Mouse (Mus musculus) right cerebral cortex, adult 18-20 months (tissue): Measurements from ENCODE around the gene Izumo4.

ENCODE experiments used
- DNase-seq: peaks from one replicate; pipeline ENCODE4 v3.0.0; 2022; ENCODE audit warnings: mixed read lengths

The Izumo4 gene

GRCm38 (mm10) chr10:80701721-80702535, at the start of gene Izumo4, which contains the start of gene Mob3a:
Gene Izumo4, plus strand, starts transcription at chr10:80702184.
Gene Mob3a, minus strand, starts transcription at chr10:80701977.
- peak; percentile 99 for DNase-seq

GRCm38 (mm10) chr10:80653156-80653720, 48.7 kb upstream of the Izumo4 start:
- no peak for DNase-seq

GRCm38 (mm10) chr10:80654866-80655265, 47.1 kb upstream of the Izumo4 start:
- no peak for DNase-seq

- DNase-seq = no peak
These were observed 46.4 kb upstream of the Izumo4 start for GRCm38 (mm10) chr10:80655406-80656129.

DNA sequence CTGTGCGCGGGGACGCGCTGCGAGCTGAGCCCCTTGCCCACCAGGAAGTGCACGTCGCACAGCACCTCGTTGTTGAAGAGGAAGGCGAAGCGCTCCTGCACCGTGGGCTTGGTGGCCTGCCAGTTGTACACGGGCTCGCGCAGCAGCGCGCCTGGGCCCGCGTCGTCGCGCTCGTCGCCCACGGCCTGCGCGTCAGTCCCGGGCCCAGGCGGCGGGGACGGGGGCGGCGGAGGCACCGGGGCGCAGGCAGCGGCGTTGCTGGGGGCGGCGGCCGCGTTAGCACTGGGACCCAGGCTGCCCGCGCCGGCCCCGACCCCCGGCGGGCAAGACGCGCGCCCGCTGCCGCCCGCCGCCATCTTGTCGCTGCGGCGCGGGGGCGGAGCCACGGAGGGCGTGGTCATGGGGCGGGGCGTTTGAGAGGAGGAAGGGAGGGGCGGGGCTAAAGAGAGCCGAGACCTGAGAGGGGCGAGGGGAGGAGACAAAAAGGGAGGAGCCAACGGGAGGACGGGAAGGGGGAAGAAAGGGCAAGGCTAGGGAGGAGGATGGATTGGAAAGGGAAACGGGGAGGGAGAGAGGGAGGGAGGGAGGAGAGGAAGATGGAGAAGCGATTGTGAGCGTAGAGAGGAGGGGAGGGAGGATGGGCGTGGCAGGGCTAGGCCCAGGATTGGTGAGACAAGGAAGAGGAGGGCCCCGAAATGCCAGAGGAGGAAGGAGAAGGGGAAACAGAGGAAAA, 45.7 kb upstream of the Izumo4 start:
- peak; percentile 96 for DNase-seq

- DNase-seq = no peak
These were observed 44.9 kb upstream of the Izumo4 start, which contains the start of gene Btbd2 for GRCm38 (mm10) chr10:80656863-80657623. Gene Btbd2, minus strand, starts transcription at chr10:80657071.

- no peak for DNase-seq
These were observed 43.7 kb upstream of the Izumo4 start for GRCm38 (mm10) chr10:80658194-80658840.

- DNase-seq = no peak
These were observed 43.2 kb upstream of the Izumo4 start for GRCm38 (mm10) chr10:80658841-80659202.

- peak; percentile 68 for DNase-seq
These were observed 42.8 kb upstream of the Izumo4 start for GRCm38 (mm10) chr10:80659213-80659612.

DNA sequence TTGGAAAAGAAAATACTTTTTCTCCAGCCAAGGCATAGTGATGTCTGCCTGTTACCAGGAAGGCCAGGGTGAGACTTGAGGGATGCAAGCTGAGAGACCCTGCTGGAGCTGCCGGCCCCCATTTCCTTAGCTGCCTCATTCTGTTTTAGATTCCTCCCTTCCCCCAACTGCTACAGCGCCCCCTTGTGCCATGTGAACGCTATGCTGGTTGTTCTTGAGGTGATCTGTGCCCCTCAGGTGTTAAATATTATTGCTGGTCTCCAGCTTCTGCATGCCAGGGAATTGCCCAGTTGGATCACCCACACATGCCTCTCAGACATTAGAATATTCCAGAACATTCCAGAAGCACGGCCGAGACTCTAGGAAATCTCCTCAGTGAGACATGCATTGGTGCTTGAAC, 40.8 kb upstream of the Izumo4 start:
- no peak for DNase-seq

DNA sequence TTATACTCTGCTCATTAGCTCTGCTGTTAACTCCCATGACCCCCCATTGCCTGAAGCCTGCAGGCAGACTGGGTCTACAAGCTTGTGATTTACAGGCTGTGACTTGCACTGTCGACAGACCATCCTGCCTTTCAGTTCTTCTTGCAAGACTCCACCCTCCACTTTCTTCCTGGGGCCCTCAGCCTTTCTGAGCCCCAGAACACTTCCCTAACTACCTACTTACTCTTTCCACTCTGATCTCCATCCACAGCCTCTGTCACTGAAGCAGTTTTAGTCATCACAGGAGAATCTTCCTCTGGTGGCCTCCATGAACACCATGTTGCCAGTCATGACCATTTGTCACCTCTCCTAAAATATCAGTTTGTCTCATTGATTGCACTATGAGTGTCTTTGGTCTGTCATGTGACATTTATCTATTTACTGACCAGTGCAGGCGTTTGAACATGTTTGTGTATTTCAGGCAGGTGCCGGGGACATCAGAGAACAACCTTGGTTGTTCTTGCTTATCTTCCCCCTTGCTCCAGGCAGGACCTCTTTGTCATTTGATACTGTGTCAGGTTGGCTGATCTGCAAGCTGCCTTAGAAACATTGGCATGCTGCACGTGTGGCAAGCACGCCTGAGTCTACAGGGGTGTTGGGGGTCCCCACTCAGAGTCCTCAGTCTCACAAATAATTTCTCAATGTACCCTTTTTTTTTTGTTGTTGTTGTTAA, 38.3 kb upstream of the Izumo4 start:
- DNase-seq = no peak

- DNase-seq = peak; percentile 53
These were observed 37.6 kb upstream of the Izumo4 start for GRCm38 (mm10) chr10:80664197-80665015.

DNA sequence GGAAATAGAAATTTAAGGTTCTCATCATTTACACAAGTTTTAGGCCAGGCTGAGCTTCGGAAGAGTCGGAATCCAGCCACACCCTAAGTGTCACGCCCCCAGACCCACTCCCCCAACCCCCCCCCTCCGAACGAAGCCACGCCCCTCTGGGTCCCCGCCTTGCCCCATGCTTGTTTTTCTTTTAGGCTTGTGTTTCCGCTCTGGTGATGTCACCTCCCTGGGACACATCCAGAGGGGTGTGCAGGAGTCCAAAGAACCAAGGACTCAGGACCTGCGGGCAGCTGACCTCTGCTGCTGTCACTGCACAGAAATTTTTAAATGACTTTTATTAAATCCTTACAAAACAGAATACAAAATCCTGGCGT, 37.0 kb upstream of the Izumo4 start:
- DNase-seq = no peak

GRCm38 (mm10) chr10:80665459-80665858, 36.5 kb upstream of the Izumo4 start:
- DNase-seq = no peak

DNA sequence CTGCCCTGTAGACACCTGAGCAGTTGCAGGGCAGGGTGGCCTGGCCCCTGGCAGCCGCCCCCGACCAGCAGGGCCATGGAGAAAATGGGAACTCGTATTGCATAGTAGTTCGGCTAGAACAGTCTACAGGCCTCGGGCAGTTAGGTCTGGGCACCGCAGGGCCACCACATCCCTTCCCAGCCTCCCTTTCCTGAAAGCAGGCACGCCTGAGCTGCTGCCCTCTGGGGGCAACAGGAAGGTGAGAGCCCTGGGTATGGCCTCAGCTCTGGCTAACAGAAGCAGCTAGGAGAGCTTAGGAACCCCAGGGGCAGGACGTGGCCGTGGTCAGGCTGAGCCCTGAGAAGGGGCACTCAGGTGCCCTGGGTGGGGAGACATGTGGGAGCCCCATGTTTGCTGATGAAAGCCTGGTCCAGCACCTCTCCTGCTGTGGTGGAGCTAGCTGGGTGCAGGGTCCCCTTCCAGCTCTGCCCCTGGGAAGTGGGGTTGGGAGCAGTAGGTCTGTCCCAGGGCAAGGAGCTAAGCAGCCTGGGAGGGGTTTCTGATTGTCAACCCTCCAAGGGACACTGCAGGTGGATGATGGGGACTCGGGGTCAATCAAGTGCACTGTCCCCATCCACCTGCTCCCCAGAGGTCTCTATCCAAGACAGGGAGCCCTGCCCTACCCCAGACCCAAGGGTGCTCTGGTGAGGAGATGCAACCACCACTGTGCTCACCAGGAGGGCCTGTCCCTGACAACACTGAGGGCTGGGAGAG, 35.8 kb upstream of the Izumo4 start:
- DNase-seq = no peak

GRCm38 (mm10) chr10:80666837-80667412, 35.1 kb upstream of the Izumo4 start:
- DNase-seq = no peak

DNA sequence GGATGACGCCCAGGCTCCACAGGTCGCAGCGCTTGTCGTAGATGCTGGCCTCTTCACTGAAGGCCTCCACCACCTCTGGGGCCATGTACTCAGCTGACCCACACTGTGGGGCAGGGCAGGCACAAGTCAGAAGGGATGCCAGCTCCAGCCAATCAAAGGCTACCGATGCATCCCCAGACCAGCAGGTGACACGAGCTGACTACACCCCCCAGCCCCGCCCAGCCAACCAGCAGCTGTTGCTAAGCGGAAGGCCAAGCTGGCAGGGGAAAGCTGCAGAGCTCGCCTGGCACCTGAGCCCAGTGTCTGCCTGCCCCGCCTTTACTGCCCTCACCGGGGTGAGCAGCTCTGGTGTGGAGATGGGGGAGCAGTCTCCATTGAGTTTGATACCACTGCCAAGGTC, 33.4 kb upstream of the Izumo4 start:
- no peak for DNase-seq

GRCm38 (mm10) chr10:80669018-80669417, 33.0 kb upstream of the Izumo4 start:
- no peak for DNase-seq
